In genomic region chr11:22286885-22287512, GRCm38 (mm10) we compare ENCODE assay signal across 8 mouse cellular contexts. TPM values are rescaled to one million over a fixed set of nuclear protein-coding genes. Genes with fewer than 3 reads are reported as not detected.
A peak's percentile ranks its signal among the peaks of the same experiment; 100 is the strongest.
DNase-seq lines count a peak whose midpoint lies in the region; ATAC-seq lines count a peak whose summit lies in the region.

No protein-coding gene starts in this region.

- H3K4me1 ChIP-seq in intestine, embryonic 14.5 days (replicated peaks; ENCODE audit: control insufficient read depth, insufficient read depth, low read length), result peaks cover 13% of the 10 kb centered on the region

- DNase-seq in adrenal gland, adult 18-20 months (ENCODE audit: low spot score in 2 of 2), result peak; percentile 95 to 96
- DNase-seq in embryo, embryonic 11 days, result peak; percentile 97
- peak; percentile 97 for DNase-seq in gastrocnemius, postnatal 25 days
- DNase-seq in intestine, embryonic 14.5 days (ENCODE audit: low spot score), result peak; percentile 99
- peak; percentile 96 to 98 for DNase-seq in left cerebral cortex, postnatal 14 days (ENCODE audit: low spot score in 2 of 2)
- DNase-seq in mesoderm, embryonic 11.5 days (ENCODE audit: low read depth, low spot score), result peak; percentile 96
- DNase-seq in right cerebral cortex, postnatal 36 days (ENCODE audit: low spot score in 2 of 2), result peak; percentile 93 to 97
- DNase-seq in yolk sac, embryonic 10.5 days (ENCODE audit: low spot score), result peak; percentile 95

- ATAC-seq in intestine, embryonic 14.5 days (replicated peaks; ENCODE audit: low FRiP score, low TSS enrichment, low read depth), result peak; percentile 100

- H3K27me3 ChIP-seq in intestine, embryonic 14.5 days (replicated peaks; ENCODE audit: control insufficient read depth, insufficient read depth, low read length), result no peaks in the 10 kb centered on the region

- peak overlapping the region; percentile 70 for H3K4me3 ChIP-seq in intestine, embryonic 14.5 days (ENCODE audit: low read depth, low read length)

- peak overlapping the region; percentile 88 for H3K27ac ChIP-seq in intestine, embryonic 14.5 days (ENCODE audit: low read depth)

- peak overlapping the region; percentile 78 for H3K4me2 ChIP-seq in intestine, embryonic 14.5 days (ENCODE audit: low read length)

- WGBS in intestine, embryonic 14.5 days, result 1% methylated on average over 37 of the region's 43 CpGs

- H3K9ac ChIP-seq in intestine, embryonic 14.5 days (ENCODE audit: low read length), result peak overlapping the region; percentile 76

- intact Hi-C loops in left cerebral cortex, postnatal 14 days (cut with DNase I), result no loop called here

- H3K36me3 ChIP-seq in intestine, embryonic 14.5 days (ENCODE audit: control insufficient read depth, insufficient read depth, low read length), result peaks cover 10% of the 10 kb centered on the region; the same call in 1 of the 2 replicates

- no peaks in the 10 kb centered on the region for H3K9me3 ChIP-seq in intestine, embryonic 14.5 days (ENCODE audit: control insufficient read depth, low read length)

RNA-seq across cellular contexts. Expression of gene Ehbp1, which starts 55.1 kb away (rescaled TPM):
- 10 to 100 TPM; 15.1 to 17.4 TPM for total RNA-seq in adrenal gland, adult 18-20 months (2021)
- total RNA-seq in gastrocnemius, postnatal 25 days (2021), result 10 to 100 TPM; 11.0 to 14.3 TPM
- polyA plus RNA-seq in intestine, embryonic 14.5 days (2014; fragmentation: Nextera tagmentation; extraction: Ambion mirVana), result 11.1 and 12.2 TPM in 2 replicates
- total RNA-seq in left cerebral cortex, postnatal 14 days (2021), result 10 to 100 TPM; 57.0 to 58.0 TPM

Comparison
In these comparisons a context has a peak if more than half of its experiments do, and no peak if none do; other contexts are left out.
1. Peak in every context shown above with its lines: DNase-seq, ATAC-seq, H3K4me3 ChIP-seq and H3K27ac ChIP-seq.